Mouse (Mus musculus) right cerebral cortex, postnatal 10 days (tissue): ENCODE results near the gene Camta1.

Source experiments
- DNase-seq, 2 experiments: peaks; one replicate each; pipeline ENCODE4 v3.0.0; 2021; ENCODE audit warnings: low spot score in 2 of 2

Gene Camta1

DNA sequence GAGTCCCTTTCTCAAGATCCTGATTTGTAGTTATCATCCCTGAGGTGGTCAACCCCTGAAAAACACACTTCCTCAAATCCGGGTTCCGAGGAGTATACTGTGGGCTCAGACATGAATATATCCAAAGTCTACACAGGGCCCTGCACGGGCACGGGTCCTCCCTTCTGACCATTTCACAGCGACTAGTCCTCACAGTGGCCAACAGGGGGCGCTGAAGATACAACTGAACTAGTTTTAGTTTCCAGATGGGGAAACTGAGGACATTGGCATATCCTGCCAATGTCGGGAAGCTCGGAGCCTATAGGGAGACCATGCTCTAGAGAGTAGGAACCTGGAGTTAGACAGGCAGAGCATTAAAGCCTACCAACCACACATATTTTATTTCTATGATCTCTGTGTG is 530.7 kb downstream of the Camta1 start:
- DNase-seq: no peak

DNA sequence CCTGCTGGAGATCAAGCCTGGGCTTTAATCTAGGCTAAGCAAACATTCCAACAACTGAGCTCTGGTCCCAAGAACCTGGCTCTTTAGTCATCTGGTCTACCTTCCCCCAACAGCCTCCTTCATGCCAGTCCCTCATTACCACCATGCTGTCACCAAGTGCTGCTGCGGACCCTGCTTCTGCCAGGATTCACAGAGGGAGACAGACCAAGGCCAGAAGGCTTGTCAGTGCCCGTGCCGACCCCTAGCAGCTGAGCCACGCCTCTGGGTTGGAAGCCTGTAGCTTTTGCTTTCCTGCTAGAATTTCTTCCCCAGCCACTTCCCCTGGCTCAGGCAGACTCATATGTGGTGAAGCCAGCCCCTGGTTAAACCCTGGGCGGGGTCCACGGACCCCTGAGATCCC is 533.6 kb downstream of the Camta1 start:
- no peak for DNase-seq

DNA sequence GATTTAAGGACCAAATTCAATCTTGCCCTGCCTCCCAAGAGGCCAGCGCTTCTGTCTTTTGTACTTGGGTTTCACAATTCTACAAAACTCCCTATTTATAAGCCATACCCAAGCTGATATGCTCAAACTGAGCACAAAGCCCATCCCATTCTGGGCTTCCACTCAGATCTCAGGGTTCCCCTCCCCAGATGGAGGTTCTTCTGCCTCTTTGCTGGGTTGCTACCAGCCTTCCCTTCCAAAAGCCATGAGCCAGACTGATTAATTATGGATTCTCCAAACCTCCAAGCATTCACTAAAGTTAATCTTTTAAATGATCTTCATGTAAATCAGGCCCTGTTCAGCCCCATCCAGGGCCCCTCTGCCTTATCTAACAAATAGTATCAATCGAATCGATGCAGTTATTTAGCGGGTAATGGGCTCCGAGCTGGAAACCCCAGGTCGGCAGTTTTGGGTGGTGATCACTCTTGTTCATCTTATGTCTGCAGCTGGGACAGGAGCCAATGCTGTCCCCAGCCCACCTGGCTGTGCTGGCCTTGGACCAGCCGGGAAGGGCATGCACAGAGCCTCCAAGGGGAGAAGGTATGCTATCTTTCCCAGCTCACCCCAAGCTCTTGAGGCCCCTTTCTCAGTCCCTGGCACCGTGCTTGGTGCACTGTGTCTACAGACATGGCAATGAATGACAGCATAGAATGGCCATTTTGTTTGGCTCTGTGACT is 534.5 kb downstream of the Camta1 start:
- no peak for DNase-seq

DNA sequence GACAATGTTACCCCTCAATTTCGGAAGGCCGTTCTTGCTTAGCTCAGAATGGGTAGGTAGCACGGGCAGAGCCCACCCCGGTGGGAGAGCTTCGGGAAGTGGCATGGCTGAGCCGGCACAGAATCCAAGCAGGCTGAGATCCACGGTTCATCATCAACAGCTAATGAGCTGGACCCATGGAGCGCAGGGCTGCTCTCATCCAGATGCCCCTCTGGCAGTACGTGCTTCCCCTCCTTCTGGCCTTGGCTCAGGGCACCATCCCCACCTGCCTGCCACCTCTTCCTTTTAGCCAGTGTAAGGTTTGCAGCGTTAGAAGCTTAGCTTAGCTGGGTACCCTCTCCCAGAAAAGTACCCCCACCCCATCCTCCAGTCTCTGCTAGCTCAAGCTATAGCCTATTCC is 545.2 kb downstream of the Camta1 start:
- no peak for DNase-seq

DNA sequence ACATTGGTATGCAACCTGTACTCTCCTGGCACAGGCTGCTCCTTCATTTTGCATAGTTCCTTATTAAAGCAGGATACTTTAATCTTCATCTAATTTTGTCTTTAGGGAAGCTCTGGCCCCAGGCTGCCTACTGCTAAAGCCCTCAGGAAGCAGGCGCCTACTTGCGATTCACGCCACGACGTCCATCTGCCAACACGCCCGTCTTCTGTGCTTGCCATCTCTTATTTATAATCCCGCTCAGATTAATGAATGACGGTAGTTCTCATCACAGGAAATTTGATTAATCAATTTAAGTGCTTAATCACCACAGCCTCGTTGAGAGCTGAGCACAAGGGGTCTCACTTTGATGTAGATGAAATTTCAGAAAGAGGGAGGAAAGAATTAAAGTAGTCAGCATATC is 546.0 kb downstream of the Camta1 start:
- no peak for DNase-seq

DNA sequence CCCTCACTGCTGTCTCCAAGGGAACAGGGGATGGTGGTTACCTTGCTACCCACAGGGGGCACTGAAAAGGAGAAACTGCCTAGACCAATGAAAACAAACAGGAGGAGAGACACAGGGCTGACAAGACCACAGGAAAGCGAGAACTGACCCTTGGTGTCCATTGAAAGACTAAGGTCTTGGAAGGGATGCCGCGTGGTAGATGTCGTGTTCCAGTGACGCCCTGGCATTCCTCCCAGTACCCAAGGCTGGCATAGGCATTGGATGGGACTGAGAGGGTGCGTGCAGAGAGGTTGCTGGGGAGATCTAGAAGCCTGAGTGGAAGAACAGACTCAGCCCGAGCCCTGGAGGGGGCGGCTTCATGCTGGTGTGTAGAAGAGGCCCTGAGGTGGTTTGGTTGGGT is 550.9 kb downstream of the Camta1 start:
- DNase-seq: no peak

DNA sequence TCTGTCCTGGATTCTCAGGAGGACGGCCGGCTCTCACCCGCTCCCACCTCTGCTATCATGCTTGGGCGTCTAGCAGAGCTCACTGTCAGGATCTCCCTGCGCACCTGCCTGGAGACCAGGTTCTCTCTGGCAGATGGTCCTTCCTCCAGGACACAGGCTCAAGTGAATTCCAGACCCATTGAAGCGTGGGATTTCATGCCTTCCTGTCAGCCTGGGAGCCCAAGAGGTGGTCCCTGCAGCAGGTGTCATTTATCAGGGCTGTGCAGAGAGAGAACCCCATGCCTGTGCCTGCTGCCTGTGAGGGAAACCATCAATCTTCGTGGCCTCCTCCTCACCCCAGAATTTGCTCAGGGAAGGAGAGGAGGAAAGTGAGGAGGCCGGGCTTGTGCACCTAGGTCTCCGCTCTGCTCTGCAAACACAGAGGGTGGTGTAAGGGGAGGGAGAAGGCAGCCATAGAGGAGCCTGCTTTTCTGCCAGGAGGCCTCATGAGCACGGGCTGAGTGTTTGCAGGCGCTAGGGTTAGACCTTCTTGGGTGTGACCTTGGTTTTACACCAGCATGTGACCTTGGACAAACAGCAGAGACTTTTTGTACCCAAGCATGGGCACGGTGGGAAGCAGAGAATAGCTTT is 551.5 kb downstream of the Camta1 start:
- DNase-seq: no peak

DNA sequence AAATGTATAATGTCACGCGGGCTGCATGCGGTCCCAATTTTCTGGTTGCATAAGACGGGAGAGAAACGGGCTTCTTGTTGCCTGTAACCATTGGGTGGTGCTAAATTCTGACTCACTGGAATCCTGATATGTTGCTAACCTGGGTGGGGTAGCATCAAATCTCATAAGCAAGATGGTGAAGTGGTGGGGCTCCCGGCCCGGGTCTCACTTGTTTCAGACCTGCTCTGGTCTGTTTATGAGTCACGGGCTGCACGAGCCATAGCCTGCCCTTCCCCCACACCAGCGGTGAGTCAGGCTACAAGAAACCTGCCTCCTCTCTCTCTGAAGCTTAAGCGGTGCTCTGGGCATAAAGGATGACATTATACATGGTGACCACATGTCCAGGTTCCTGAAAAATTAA is 554.8 kb downstream of the Camta1 start:
- no peak for DNase-seq

DNA sequence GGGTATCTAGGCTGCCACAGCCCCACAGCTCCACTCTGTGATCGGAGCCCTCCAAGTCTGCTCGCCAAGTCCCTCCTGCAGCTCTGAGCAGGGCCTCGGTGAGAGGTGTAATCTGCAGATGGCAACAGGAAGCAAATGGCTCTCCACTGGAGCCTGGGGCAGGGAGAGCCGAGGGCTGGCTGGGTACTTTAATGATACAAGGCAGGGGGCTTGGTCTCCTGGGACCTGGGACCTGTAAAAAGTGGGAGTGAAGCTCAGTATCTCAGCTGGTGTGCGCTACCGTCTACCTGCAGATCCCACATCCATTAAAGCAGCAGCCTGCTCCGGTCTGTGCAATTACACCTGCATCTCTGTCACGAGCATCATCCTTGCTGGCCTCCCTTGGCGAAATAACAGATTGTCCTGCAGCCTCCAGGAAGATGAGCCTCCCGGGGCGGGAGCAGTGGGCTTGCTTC is 555.3 kb downstream of the Camta1 start:
- no peak for DNase-seq

DNA sequence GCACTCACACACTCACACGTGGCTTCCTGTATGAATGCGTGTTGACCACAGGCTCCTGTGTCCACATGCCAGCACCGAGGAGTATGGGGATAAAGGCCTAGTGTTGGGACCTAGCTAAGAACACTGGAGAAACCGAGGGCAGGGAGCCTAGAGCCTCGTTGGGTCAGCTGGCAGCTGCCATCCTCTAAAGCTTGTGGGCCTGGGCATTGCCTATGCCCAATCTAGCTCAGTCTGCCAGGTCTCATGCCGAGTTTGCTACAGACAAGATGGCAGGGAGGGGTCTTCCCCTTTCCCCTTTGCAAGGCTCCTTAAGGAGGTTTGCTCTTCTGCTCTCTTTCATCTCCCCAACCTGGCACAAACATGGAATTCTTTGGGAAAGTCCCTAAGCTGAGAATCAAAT is 555.9 kb downstream of the Camta1 start:
- no peak for DNase-seq

DNA sequence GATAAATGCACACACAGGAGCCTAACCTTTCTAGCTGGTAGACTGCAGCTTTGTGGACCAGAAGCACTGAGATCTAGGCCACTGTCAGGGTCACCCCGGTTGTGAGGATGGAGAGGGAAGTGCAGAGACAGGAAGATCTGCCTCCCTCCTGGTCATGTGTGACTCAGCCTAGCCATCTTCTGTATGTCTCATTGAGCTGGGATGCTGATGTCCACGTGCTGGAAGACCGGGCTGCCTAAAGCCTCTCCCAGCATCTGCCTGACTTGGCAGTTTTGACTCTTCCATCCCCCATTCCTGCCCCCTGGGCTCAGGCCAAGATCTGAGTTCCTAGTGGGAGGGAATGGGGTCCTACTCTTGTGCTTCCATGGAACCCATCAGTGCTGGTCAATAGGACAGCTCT is 557.7 kb downstream of the Camta1 start:
- no peak for DNase-seq

DNA sequence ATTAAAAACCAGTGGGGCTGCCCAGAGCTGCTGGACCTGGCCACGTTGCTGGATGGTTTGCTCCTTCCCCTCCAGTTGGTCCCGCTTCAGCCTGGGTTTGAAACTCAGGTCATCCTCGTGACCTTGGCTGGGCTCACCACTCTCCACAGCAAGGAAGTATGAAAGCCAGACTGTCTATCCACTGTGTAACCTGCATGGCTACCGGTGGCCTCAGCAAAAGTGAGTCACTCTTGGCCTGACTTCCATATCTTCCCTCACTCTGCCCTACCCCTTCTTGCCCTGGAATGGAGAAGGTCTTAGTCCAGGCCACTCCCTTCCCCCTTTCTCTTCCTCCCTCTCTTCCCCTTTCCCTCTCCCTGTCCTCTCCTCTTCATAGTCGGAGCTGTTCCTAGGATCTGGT is 558.2 kb downstream of the Camta1 start:
- no peak for DNase-seq

DNA sequence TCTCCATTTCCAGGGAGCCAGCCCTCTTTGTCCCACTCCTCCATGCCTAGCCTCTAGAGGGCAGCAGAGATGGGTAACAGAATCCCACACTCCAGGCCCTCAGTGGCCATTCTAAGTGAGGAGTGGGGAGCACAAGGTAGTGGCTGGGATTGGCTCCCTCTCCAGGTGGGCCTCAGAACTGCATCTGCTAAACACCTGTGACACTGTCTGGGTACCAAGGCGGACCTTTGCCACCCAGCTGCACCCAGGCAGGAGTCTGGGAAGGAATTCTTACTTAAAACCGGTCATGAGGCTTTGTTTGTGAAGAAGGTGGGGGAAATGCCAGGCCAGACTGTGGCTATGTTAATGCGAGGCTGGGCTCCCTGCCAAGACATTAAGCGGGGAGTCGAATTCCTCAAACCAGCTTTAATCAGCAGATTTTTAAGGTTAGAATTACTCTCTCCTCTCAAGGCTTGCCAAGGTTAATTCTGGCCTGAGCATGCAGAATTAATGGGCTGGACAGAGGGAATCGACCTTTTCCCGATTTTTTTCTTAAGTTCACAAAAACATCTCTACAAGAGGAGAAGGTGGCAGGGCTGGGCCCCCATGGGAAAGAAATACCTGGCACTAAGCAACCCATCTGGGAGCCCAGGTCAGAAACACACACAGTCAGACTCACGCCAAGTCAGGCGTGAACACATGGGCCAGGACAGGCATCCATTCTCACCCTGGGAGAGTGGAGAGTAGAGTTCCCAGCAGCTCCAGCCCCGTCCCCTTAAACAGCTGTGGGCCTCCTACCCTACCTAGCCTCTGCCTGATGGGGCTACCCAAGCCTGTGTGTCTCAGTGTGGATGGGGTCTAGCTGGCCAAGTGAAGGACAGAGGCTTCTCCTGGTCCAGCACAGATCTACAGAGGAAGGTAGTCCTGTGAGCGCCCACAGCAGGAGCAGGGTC is 559.2 kb downstream of the Camta1 start:
- peak; percentile 63 to 70 for DNase-seq

DNA sequence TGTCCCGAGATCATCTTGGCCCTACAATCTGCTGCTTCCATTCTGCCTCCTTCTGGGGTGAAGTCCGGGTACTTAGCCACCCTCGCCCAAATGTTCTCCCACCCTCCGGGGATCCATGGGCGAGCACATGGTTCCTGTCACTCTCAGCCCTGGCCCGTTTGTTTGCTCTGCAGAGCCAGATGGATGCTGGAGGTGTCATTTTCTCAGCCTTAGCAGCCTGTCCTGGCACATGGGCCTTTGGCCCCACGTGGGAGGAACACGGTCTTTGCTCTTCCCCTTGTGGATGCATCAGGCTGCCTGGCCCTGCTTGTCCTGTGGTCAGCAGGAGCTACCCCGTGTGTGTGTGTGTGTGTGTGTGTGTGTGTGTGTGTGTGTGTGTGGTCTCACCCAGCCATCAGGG is 560.3 kb downstream of the Camta1 start:
- no peak for DNase-seq

DNA sequence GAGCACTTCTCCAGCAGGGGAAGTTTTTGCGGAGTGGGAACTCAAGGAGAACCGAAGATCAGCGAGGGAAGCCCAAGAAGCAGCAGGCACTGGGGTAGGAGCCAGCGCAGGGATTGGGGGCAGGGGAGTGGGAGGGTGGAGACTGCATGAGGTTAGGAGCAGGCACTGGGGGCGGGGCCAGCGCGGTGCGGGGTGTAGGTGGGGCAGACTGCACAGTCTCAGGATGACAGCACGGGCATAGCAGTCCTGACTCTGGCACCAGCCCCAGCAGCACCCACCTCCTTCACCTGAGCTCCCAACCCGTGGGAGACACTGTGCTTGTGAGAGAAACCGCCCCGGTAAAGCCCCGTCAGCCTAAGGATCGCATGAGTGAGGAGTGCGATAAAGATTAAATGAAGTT is 561.0 kb downstream of the Camta1 start:
- peak in 1 of 2 experiments; percentile 51 for DNase-seq

DNA sequence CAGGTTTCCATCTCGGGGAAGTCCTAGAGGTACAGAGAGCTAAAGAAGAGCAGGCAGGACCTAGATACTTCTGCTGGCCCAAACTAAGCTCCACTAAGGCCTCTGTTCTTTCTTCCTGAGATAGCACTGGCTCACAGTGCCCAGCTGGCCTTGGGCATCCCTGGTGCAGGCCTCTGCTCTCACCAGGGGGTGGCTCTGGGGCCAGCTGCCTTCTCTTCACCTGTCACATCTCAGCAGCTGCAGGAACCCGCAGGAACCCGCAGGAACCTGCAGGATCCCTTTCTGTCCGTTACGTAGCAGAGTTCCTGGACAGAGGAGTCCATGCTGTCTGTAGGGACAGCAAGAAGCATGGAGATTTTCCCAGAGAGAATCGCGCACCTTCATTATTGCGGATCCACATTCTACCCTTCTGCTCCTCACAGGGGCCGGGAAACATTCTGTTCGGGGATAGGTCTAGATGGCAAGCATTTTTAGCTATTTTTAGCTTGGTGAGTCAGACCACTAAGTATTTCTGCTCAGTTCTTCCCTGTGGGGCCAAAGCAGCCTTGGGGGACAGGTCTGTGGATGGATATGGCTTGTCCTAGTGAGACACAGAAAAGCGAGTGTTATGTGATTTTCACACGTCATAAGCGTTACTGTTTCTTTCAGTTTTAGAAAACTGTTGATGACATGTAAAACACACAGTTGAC is 566.0 kb downstream of the Camta1 start:
- no peak for DNase-seq

DNA sequence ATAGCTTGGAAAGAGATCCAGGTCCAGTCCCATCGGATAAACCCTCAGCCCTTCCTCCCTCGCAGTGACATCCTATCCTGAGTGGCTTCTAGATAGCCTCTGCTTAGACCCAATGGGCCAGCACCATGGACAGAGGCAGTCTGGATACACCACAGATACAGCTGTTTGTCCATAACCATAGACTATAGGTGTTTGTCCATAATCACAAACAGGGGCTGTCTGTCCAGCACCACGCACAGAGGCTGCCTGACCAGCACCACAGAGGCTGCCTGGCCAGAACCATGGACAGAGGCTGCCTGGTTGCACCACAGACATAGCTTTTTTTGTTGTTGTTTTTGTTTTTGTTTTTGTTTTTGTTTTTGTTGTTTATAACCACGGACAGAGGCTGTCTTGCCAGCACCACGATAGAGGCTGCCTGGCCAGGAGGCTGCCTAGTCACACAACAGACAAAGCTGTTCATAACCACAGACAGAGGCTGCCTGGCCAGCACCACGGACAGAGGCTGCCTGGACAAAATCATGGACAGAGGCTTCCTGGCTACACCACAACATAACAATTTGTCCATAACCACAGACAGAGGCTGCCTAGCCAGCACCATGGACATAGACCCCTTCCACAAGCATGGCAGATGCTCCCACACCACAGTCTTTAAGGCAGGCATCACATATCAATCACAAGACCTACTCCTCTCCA is 572.6 kb downstream of the Camta1 start:
- DNase-seq: no peak

DNA sequence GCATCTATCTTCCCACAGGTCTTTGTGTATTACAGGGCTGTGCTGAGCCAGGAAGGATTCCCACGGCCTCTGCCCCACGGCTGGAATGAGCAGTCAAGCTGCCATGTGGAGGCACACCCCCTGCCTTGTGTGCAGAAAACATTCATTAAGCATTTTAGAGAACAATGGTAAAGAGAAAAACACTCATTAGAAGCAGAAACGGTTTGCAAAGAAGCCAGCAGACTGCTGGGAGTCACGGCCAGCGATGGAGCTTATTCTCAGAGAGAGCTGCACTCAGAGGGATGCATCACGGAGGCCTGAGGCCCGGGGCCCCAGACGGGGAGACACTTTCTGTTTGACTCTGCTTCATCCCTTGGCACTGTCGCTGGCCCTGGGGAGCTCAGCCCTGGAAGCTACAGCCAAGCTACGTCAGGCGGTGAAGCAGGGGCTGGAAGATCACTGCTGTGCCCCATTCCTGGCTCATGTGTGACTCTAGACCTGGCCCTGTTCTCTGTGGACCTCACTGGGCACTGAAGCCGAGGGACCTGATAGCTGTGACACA is 575.7 kb downstream of the Camta1 start:
- DNase-seq: no peak

DNA sequence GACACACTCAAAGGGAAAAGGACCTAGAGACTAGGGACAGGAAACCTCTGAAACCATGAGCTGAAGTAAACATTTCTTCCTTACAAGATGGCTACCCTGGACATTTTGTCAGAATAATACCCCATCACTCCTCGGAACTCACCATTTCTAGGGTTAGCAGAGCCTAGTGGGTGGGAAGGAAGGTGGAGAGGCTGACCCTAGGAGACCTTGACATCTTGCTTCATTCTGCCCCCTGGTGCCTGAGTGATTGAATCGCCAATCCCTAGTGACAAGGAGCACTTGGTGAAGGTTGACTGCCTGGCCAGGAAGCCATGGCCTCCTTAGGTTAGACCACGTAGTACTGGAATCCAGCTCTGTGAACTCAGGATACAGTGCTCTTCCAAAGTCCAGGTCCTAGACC is 576.2 kb downstream of the Camta1 start:
- no peak for DNase-seq

DNA sequence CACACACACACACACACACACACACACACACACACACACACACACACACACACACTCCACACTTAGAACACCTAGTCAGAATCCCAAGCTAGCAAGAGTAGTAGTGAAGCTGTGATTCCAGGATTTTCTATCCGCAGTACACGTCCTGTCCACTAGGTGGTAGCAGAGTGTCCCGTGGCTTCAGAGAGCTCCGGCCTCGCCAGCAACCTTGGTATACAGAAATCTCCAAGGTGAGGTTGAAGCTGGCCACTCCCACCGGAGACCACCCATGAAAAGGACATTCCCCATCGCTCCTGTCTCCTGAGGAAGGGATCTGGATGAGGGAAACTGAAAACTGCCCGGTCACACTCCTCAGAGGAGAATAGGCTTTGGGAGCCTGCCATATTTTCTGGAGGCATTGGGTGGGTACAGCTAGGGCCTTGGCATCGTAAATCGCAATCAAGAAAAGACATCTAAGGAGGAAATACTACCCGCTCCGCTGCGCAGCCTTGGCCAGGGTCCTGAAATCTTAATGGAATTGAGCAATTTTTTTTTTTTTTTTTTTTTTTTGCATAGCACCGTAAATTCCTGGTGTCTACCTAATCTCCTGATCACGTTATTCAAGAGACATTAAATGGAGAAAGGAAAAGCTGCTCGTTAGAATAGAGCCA is 578.5 kb downstream of the Camta1 start:
- DNase-seq: peak; percentile 72 to 79

DNA sequence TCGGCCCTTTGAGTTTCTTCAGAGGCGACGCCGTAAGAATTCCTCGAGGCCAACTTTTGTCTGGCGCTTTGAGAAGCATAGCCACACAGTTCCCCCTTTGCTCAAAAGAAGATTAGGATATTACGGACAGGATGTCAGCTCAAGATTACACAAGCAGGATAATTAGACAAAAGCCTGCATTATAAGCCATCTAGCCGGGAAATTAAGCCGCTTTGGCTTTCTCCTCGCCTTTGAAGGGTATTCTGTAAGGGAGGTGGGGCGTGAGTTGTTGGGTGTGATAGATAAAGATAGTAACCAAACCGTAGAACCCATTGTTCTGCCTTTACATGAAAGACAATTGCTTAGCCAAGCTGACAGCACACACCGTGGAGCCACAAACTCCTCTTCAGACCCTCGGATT is 579.6 kb downstream of the Camta1 start:
- no peak for DNase-seq
